Mouse (Mus musculus) CH12.LX (cell line): ENCODE measurements around the gene Abtb2.

Experiments
- CTCF ChIP-seq, 2 experiments: IDR thresholded peaks in 1 of 2; conservative IDR thresholded peaks in 1 of 2; 2 replicates each; pipeline ENCODE4 v1.5.1; 2011 to 2012; ENCODE audit warnings: low read depth in 2 of 2, low read length in 2 of 2, improper control_type of control experiment in 1 of 2, inconsistent platforms in 1 of 2, mild to moderate bottlenecking in 1 of 2, moderate library complexity in 1 of 2
- E2F4 ChIP-seq: IDR thresholded peaks from 2 replicates; pipeline ENCODE4 v1.6.1; 2011; ENCODE audit warnings: low read depth, low read length, improper control_type of control experiment; ENCODE audit not compliant: insufficient replicate concordance
- EP300 ChIP-seq: IDR thresholded peaks from 2 replicates; pipeline ENCODE4 v1.6.1; 2011; ENCODE audit warnings: low read length, improper control_type of control experiment
- GABPA ChIP-seq: IDR thresholded peaks from 2 replicates; pipeline ENCODE4 v1.6.1; 2012; ENCODE audit warnings: low read depth, low read length, improper control_type of control experiment, inconsistent platforms; ENCODE audit not compliant: insufficient replicate concordance
- MEF2A ChIP-seq: IDR thresholded peaks from 2 replicates; pipeline ENCODE4 v1.6.1; 2014; ENCODE audit warnings: low read depth, mild to moderate bottlenecking, inconsistent platforms, low read length, improper control_type of control experiment, borderline replicate concordance
- MYC ChIP-seq: IDR thresholded peaks from 2 replicates; pipeline ENCODE4 v1.6.1; 2011; ENCODE audit warnings: low read depth, mild to moderate bottlenecking, improper control_type of control experiment, low read length
- PAX5 ChIP-seq: IDR thresholded peaks from 2 replicates; pipeline ENCODE4 v1.6.1; 2012; ENCODE audit warnings: low read length, inconsistent platforms, mixed read lengths
- POLR2A ChIP-seq: IDR thresholded peaks from 2 replicates; pipeline ENCODE4 v1.6.1; 2011; ENCODE audit warnings: low read depth, mild to moderate bottlenecking, improper control_type of control experiment, low read length
- USF1 ChIP-seq: IDR thresholded peaks from 2 replicates; pipeline ENCODE4 v1.6.1; 2014; ENCODE audit warnings: low read depth, mild to moderate bottlenecking, inconsistent platforms, low read length, improper control_type of control experiment
- ZNF384 ChIP-seq: IDR thresholded peaks from 2 replicates; pipeline ENCODE4 v1.6.1; 2012; ENCODE audit warnings: low read depth, low read length, improper control_type of control experiment, inconsistent platforms

DNA sequence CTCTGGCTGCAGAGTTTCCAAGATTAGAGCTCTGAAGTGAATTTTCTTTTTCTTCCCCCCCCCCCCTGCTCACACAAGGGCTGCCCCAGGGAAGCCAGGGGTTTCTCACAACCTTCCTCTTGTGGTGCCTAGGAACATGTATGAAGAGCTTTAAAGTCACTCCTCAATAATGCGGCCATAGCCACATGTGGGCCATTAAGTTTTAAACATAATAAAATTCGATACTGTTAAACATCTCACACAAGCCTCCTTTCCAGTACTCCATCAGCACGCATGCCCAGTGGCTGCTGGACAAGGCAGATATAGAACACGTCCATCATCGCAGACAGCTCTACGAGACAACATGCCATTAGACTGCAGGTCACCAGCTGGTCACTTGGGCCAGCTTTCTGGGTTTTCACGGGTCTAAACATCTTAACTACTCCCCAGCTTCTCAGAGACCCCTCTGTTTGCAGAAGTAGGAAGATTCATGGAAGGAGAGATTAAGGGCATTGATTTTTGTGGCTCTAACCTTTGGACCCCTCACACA is 15.3 kb downstream of the Abtb2 start:
- TF ChIP-seq CTCF (conservative IDR thresholded peaks at IDR 0.05 in 1 of 2, IDR thresholded peaks at IDR 0.05 in 1 of 2; ENCODE audit: low read depth in 2 of 2, low read length in 2 of 2), result no peak
- no peak for TF ChIP-seq MEF2A
- TF ChIP-seq POLR2A, result no peak
- TF ChIP-seq GABPA, result no peak
- no peak for TF ChIP-seq EP300
- no peak for TF ChIP-seq MYC
- TF ChIP-seq E2F4, result no peak
- TF ChIP-seq ZNF384, result no peak
- TF ChIP-seq USF1, result no peak
- no peak for TF ChIP-seq PAX5
